Mouse (Mus musculus): ENCODE results near the gene Cep295nl.
A peak's percentile ranks its signal among the peaks of the same experiment; 100 is the strongest.
"Not testable (repeated sequence)": the region's sequence is repeated elsewhere in the genome, so short reads cannot be mapped to it uniquely, and the experiment has no call there.

Gene Cep295nl

DNA sequence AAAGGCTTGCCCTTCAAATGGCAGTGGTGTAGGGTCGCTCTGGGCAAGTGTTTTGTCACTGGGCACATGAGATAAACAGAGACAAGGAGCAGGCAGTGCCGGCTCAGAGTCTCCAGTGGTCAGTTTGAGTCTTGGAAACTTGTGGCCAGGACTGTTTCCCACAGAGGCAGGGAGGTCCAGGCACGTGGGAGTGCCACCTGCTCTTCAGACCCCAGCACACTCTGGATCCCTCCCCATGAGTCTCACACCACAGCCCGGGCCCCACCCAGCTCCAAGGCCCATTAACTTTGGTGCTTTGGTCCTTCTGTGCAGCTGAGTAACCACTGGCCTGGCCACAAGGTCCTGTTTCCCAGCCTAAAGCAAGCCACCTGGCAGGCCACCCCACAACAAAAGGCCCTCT, 20.3 kb downstream of the Cep295nl start:
- DNase-seq (ENCODE audit: low read depth, low spot score), result no peak

DNA sequence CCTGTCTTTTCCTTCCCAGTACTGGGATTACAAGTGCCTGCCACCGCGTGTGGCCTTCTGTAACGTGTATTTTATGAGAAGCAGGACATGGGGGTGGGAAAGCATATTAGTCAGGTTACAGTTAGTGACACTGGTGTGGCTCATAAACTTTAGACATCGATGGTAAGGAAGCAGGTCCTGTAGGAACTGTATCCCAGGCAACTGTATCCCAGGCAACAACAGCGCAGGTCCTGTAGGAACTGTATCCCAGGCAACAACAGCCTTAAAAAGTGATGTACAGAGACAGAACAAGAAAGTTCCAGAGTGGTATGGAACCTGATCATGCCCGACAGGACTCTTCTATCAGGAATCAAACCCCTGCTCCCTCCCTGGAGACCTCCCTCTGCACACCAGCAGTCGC, 20.8 kb downstream of the Cep295nl start:
- no peak for DNase-seq (ENCODE audit: low read depth, low spot score)

DNA sequence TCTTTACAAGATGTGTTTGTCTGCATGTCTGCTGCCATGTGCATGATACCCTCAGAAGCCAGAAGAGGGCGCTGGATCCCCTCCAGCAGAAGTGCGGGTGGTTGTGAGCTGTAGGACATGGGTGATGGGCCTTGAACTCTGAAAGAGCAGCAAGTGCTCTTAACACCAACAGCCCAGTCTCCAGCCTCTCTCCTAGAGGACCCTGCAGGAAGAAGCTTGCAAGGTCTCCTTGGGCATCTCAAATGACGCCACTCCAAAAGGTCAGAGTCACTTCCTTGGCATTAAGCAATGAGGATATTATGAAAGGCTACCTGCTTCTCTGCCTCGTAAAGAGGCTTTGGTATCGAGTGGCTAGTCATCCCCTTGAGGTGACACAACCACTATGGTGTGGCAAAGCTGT, 23.6 kb downstream of the Cep295nl start:
- peak; percentile 59 for DNase-seq (ENCODE audit: low read depth, low spot score)

DNA sequence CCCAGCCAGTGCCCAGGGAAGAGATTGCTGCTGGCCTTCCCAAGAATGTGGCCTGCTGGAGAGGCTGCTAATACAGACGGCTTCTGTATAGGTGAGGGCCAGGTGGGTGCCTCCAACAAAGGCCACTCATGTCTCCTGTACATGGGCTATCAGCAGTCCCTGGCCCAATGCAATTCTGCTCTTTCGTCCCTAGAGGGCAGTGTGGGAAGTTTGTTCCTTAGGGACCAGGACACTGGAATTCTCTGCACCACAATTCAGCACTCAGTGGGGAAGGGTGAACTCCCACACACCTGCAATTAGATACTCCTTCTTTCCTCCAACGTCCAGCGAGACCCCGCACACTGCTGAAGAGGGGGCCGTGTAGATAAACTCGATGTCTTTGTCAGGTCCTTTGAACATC, 25.2 kb downstream of the Cep295nl start:
- no peak for DNase-seq (ENCODE audit: low read depth, low spot score)

DNA sequence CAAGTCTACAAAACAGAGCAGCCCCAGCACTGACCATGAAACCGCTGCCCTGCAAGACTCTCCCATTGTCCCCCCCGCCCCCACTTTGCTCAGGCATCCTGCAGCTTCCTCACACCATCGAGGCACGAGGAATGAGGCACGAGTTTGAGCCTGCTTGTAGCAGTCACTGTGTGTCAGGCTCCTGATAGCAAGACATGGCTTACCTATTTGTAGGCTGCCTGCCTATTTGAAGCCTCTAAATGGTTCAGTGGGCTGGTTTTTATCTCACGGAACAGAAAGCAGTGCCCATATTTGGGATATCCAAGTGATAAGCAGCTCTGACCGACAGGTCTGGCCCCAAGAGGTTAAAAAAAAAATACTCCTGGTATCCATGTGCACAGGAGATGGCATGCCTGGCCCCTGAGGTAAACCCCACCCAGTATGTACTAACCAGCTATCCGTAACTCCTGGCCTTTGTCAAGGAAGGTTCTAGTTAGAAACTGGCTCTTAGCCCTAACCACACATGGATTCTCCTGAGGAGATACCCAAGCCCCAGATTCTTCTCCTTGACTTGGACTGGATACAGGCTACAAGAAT, 26.0 kb downstream of the Cep295nl start:
- no peak for DNase-seq (ENCODE audit: low read depth, low spot score)

DNA sequence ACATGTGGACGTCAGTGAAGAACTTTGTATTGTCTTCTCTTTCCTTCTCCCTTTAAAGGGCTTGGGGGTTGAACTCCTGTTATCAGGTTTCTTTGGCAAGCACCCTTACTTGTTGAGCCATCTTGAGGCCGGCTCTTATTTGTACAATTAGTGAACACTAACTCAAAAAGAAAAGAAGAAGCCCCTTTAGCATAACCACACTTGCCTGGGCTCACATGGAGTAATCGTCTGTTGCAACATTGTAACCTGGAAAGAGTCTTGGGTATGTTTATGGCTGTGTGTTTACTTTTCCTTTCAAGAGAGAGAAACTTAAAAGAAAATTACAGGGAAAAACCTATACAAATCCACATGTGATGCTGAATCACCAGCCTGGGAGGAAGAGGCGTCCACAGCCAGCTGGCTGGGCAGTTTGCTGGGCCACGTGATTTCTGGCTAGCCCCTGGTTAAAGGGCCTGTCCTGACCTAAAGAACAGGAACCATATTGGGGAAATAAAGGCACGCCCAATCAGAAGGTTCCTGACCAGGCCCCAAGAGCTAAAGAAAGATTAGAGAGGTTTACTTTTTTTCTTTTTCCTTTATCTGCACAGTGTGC, 30.1 kb downstream of the Cep295nl start:
- no peak for DNase-seq (ENCODE audit: low read depth, low spot score)

DNA sequence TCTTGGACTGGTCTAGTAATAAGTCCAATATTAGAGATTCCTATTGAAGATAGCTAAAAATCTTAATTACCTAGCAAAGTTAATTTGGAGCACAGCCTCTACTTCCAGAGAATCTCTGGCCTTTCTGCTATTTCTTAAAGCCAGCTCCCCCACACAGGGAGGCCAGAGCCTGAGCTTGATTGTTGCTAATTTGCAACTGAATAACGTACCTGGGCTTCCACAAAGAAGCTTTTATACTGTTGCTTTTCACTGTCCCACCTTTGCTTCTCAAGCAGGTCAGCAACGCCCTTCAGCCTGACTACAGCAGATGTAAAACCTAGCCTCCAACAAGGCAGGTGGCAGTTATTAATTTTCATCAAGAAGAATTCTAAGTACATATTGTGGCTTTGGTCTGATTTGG, 34.3 kb downstream of the Cep295nl start:
- DNase-seq (ENCODE audit: low read depth, low spot score), result not testable (repeated sequence)

DNA sequence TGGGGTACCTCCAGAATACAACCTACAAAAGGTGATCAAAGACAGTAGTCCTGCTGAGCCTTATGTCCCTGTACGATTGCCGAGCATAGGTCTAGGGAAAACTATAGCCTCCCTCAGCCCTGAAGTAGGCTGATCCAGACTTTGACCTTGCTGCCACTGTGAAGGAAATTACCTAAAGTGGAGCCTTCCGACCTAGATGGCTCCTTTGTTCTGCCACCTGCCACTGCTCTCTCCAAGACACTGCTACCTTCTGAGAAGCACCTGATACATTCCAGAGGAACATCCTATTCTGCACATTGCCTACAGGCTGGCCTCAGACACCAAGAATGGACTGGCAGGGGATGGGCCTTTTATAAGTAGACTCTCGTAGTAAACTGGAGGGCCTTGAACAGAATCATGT, 38.3 kb downstream of the Cep295nl start:
- not testable (repeated sequence) for DNase-seq (ENCODE audit: low read depth, low spot score)

DNA sequence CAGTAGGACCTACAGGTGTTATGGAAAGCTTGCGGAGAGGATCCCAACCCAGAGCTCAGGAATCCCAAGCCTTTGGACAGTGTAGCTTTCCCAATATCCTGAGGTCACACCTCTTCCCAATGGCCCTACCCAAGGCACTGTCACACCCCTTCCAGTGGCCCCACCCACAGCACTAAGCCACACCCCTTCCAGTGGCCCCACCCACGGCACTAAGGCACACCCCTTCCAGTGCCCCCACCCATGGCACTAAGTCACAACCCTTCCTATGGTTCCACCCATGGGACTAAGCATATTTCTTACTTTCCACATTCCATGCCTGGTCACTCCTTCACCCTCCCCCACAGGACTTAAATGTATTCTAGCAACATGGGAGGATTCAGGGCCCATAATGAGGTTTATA, 43.5 kb downstream of the Cep295nl start:
- no peak for DNase-seq (ENCODE audit: low read depth, low spot score)

DNA sequence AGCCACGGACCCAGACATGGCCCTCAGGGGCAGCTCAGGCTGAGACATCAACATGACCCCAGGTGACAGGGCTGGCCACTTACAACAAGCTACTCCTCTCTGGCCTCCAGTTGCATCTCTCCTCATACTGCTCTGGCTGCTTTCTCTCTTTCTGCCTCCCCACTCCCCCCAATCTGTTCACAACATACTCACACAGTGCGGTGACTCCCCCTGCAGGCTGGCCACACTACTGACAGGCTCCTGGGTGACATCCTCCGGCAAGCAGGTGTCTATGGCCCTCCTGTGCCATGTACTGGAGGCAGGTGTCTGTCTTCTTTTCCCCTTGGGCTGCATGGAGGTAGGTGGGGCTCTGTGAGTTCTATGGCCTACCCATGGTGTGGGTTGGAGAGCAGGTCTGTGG, 44.3 kb downstream of the Cep295nl start:
- DNase-seq (ENCODE audit: low read depth, low spot score), result no peak

DNA sequence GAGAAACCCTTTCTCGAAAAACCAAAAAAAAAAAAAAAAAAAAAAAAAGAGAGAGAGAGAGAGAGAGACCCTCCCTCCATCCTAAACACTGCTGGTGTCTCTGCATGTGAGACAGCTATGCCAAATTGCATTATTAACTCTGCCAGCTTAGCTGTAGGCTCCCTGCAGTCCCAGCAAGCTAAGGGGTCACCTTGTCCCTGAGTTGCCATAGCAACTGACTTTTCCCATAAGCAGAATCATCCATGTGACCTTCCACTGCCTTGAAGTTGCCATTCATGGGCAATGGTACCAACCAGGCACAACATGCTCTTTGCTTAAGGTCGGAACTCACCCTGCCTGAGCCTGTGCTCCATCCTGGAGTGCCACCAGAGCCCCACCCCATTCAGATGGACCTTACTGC, 47.3 kb downstream of the Cep295nl start:
- no peak for DNase-seq (ENCODE audit: low read depth, low spot score)

DNA sequence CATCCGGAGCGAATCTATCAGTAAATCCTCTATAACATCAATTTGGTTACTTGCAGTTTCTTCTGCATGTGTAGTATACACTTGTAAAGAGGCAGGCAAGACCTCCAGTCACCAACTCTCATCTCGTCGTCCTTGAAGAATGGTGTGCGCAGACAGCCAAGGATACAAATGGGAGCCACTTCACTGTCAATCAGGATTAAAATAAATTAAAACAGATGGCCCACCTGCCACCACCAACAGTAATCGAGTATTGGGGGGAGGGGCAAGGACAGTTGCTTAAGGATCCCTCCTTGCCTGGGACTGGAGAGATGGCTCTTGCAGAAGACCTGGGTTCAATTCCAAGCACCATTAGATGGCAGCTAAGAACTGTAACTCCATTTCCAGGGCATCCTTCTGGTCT, 49.6 kb downstream of the Cep295nl start:
- DNase-seq (ENCODE audit: low read depth, low spot score), result no peak

DNA sequence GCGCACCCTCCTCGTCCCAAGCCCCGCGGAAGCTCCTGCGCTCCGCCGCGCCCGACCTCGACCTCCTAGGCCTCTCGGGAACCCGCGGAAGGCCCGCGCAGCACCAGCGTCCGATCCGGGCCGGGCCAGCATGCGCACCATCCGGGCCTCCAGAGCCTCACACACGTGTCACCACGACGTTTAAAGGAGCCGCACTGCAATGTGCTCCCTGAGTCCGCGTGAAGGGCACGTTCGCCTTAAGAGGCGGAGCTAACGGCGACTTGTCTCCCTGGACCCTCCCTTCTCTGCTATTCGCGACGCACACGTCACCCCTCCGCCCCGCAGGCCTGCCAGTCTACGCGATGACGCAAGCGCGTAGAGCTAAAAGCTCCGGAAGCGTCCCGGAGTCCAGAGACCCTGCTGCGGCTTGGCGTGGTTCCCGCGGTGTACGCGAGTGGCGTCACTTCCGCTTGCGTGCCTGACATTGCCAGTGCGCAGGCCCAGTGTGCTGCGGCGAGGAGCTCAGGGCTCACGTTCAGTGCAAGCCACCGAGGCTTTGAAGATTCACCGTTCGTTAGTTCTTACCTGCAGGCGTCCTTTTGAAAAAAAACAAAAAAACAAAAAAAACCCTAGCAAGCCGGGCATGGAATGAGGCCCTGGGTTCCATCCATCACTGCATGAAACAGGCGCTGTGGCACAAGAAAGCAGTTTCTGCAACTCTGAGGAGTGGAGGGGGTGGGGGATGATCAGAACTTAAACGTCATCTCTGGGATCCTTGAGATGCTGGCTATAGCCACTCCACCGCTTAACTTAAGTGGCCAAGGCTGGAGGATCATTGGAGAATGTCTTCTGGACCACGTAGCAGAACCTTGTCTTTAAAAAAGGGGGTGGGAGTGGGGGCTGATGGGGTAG, 52.1 kb downstream of the Cep295nl start, which contains the start of gene Usp36:
Usp36 (minus strand) TSS at position 246 of the 891 bp plus-strand sequence.
- peak; percentile 100 for DNase-seq (ENCODE audit: low read depth, low spot score)

DNA sequence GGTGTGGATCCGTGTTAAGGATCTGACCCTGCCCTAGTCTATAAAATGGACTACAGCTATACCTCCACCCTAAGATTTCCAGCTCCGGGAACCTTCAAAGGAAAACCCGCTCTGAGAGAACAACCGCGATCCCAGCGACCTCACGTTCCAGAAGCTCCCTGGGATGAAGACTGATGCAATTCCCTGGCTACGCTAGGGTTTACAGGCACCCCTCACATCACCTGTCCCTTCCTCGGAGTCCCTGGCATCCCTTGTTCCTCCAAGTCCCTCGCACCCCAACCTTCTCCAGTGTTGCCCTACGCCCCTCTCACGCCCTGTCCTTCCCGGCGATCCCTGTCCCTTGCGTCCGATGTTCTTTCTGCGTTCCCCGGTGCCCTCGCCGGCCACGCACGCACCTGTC, 52.7 kb downstream of the Cep295nl start:
- DNase-seq (ENCODE audit: low read depth, low spot score), result no peak

DNA sequence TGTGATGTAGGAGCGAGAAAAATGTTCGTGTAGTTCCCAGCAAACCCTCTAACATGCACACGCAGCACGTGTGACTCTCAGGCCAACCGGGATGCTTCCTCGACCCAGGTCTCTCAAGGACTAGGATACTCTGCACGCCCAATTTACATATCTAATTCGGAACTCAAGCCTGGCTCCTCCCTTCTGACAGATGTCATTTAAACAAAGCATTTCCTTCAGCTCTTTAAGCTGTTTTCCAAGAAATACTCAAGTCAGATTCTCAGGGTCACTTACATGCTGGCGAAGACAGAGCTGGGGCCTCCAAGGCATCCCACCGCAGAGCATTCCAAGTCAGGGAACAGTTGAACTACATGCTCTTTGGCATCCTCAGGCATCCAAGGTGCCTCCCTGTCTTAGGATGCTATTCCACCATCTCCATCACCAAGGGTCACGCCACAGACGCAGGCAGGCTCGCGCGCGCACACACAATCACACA, 53.2 kb downstream of the Cep295nl start:
- DNase-seq (ENCODE audit: low read depth, low spot score), result no peak

DNA sequence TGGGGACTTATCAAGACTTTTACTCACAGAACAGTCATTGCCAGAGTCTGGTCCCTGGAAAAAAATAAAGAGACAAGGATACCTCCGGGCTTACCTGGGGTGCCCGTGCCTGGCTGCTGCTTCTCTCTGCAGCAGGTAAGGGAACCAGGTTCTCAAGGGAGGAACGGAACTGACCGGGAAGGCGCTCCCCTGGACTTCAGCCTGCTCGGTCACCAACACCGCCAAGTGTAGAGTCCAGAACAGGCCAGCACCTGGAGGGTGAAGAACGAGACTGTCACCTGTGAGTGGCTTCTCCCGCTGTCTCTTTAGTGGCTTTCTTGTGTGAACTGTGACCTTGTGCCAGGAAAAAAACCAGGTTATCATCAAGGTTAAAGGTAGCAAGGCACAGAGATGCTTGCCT, 54.7 kb downstream of the Cep295nl start:
- DNase-seq (ENCODE audit: low read depth, low spot score), result no peak

DNA sequence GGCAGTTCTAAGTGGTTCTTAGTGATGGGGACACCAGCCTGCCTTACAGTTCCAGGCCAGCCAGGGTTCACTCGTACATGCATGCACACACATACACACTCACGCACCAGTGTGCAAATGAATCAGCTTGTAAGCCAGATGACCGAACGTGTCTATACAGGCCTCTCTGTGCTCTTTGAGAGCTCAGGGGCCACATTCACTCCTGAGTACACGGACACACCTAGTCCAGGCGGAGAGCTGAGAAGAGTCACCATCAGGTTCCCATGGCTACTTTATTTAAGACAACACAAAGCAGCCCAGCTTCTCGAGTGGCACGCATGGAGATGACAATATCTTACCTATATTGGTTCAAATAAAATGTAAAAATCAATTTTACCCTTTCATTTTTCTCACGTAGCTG, 55.9 kb downstream of the Cep295nl start:
- DNase-seq (ENCODE audit: low read depth, low spot score), result no peak

DNA sequence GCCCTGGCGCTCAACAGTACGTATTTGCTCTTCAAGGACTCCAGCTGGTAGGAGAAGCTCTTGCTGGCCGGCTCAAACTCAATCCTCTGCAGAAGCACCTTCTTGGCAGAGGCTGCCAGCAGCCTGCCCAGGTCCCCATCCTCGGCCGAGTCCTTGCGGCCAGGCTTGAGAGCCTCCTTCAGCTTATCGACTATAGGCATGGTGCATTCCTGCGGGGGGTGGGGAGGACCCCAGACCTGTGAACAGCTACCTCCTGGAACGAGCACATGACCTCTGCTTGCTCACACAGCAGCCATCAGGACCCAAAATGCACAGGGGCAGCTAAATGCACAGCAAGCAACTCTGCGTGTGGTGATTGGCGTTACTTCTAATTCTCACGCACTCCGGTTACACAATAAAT, 56.5 kb downstream of the Cep295nl start:
- DNase-seq (ENCODE audit: low read depth, low spot score), result no peak

Measured in skeletal muscle tissue, adult 2 months (tissue).